Mouse (Mus musculus) embryo, embryonic 11 days (tissue): ENCODE measurements around the gene Thoc2.
"Not testable (repeated sequence)": the region's sequence is repeated elsewhere in the genome, so short reads cannot be mapped to it uniquely, and the experiment has no call there.

Source experiments
- DNase-seq: peaks from one replicate; pipeline ENCODE4 v3.0.0-alpha.2; 2015

The Thoc2 gene

GRCm38 (mm10) chrX:41920574-41920973 is at the start of gene Thoc2:
TSS of gene Thoc2 (minus strand) at chrX:41920674.
- no peak for DNase-seq

GRCm38 (mm10) chrX:41970096-41970495 is 49.6 kb upstream of the Thoc2 start:
- no peak for DNase-seq

- DNase-seq = no peak
These were observed 48.9 kb upstream of the Thoc2 start for GRCm38 (mm10) chrX:41969341-41969740.

- peak; percentile 1 for DNase-seq
These were observed 36.7 kb upstream of the Thoc2 start for GRCm38 (mm10) chrX:41957161-41957560.

GRCm38 (mm10) chrX:41941840-41942239 is 21.4 kb upstream of the Thoc2 start:
- DNase-seq = no peak

- DNase-seq = not testable (repeated sequence)
These were observed 11.3 kb upstream of the Thoc2 start for GRCm38 (mm10) chrX:41931821-41932220.

GRCm38 (mm10) chrX:41924708-41925107 is 4.2 kb upstream of the Thoc2 start:
- no peak for DNase-seq

GRCm38 (mm10) chrX:41912061-41912401 is 8.4 kb downstream of the Thoc2 start:
- DNase-seq = no peak

GRCm38 (mm10) chrX:41911390-41912060 is 8.9 kb downstream of the Thoc2 start:
- DNase-seq = peak; percentile 91

- DNase-seq = peak; percentile 23
These were observed 9.5 kb downstream of the Thoc2 start for GRCm38 (mm10) chrX:41910981-41911380.

- DNase-seq = peak; percentile 6
These were observed 10.0 kb downstream of the Thoc2 start for GRCm38 (mm10) chrX:41910471-41910870.

GRCm38 (mm10) chrX:41884759-41885505 is 35.5 kb downstream of the Thoc2 start:
- DNase-seq = no peak

- no peak for DNase-seq
These were observed 43.9 kb downstream of the Thoc2 start for GRCm38 (mm10) chrX:41876581-41876980.

- no peak for DNase-seq
These were observed 82.7 kb downstream of the Thoc2 start for GRCm38 (mm10) chrX:41837823-41838222.

GRCm38 (mm10) chrX:41805592-41805991 is 114.9 kb downstream of the Thoc2 start:
- no peak for DNase-seq

- no peak for DNase-seq
These were observed 127.2 kb downstream of the Thoc2 start for GRCm38 (mm10) chrX:41793303-41793702.
